Mouse (Mus musculus) heart, embryonic 11.5 days (tissue): Measurements from ENCODE around the gene Arid3b. TPM values are rescaled to one million over a fixed set of nuclear protein-coding genes. Genes with fewer than 3 reads are reported as not detected.

Experiments used
- ATAC-seq: fragments of 200-750 bp; cut with Nextera tagmentation; replicated peaks from 2 replicates; pipeline ENCODE4 v1.8.0; 2017; ENCODE audit warnings: moderate library complexity; ENCODE audit not compliant: insufficient number of reproducible peaks, low FRiP score, low TSS enrichment
- H3K27ac ChIP-seq: fragments of 300-500 bp; sonication (generic); 2 replicates; pipeline ENCODE4 v1.5.1; 2014; ENCODE audit warnings: mild to moderate bottlenecking, low read depth, low read length
- H3K27me3 ChIP-seq: fragments of 300-500 bp; sonication (generic); 2 replicates; pipeline ENCODE4 v1.6.1; 2014; ENCODE audit warnings: mild to moderate bottlenecking, low read length, mixed read lengths; ENCODE audit not compliant: control insufficient read depth, insufficient read depth
- H3K36me3 ChIP-seq: fragments of 300-500 bp; sonication (generic); 2 replicates; pipeline ENCODE4 v1.6.1; 2014; ENCODE audit warnings: mild to moderate bottlenecking, low read length, moderate library complexity, mixed read lengths; ENCODE audit not compliant: control insufficient read depth, insufficient read depth
- H3K4me1 ChIP-seq: fragments of 300-500 bp; sonication (generic); 2 replicates; pipeline ENCODE4 v1.6.1; 2014; ENCODE audit warnings: low read length; ENCODE audit not compliant: control insufficient read depth, insufficient read depth
- H3K4me2 ChIP-seq: fragments of 300-500 bp; sonication (generic); 2 replicates; pipeline ENCODE4 v1.6.1; 2014; ENCODE audit warnings: mild to moderate bottlenecking, moderate library complexity
- H3K4me3 ChIP-seq: fragments of 300-500 bp; sonication (generic); 2 replicates; pipeline ENCODE4 v1.5.1; 2014; ENCODE audit warnings: low read depth, low read length
- H3K9ac ChIP-seq: fragments of 300-500 bp; sonication (generic); 2 replicates; pipeline ENCODE4 v1.6.1; 2014; ENCODE audit warnings: mild to moderate bottlenecking, low read depth, low read length, moderate library complexity
- H3K9me3 ChIP-seq: fragments of 300-500 bp; sonication (generic); replicated peaks from 2 replicates; pipeline ENCODE4 v1.6.1; 2016; ENCODE audit warnings: low read length; ENCODE audit not compliant: control insufficient read depth
- WGBS: fragments of 180-500 bp; shearing (Covaris S2); extraction: QIAGEN DNeasy Blood & Tissue Kit; methylation state at CpG from one replicate; pipeline ENCODE4 v1.1.7; 2014; ENCODE audit not compliant: insufficient replicate concordance; 5-methylcytosine and 5-hydroxymethylcytosine counted together
- polyA plus RNA-seq: library from polyadenylated mRNA; unstranded; fragments of >200 nt; fragmentation: Nextera tagmentation; extraction: Ambion mirVana; gene quantifications from 2 replicates; pipeline ENCODE4 v1.2.1, GENCODE M21; 2014

The Arid3b gene
- polyA plus RNA-seq, 1 experiment from 2014 or later: 28.0 TPM

GRCm38 (mm10) chr9:57775736-57776135 lies 60.9 kb downstream of the Arid3b start:
- Histone ChIP-seq H3K4me3 (no peak overlapping the region), H3K4me2 (no peak overlapping the region), H3K36me3 (no peaks in the 10 kb centered on the region), H3K4me1 (peaks cover 22% of the 10 kb centered on the region; the same call in 1 of the 2 replicates), H3K9ac (0 out of 2 replicates have a peak overlapping the region, but pooled peaks have one; percentile 18), H3K27ac (no peak overlapping the region), H3K9me3 (no peaks in the 10 kb centered on the region), H3K27me3 (no peaks in the 10 kb centered on the region)
- no peak for ATAC-seq
- WGBS: 64% methylated on average over 4 of the region's 4 CpGs

- Histone ChIP-seq H3K9ac (0 out of 2 replicates have a peak overlapping the region, but pooled peaks have one; percentile 7), H3K9me3 (no peaks in the 10 kb centered on the region), H3K4me3 (no peak overlapping the region), H3K27me3 (no peaks in the 10 kb centered on the region), H3K4me1 (peaks cover 24% of the 10 kb centered on the region; the same call in 1 of the 2 replicates), H3K4me2 (no peak overlapping the region), H3K27ac (no peak overlapping the region), H3K36me3 (no peaks in the 10 kb centered on the region)
- no peak for ATAC-seq
- 69% methylated on average over 5 of the region's 5 CpGs for WGBS
These were observed 61.6 kb downstream of the Arid3b start for GRCm38 (mm10) chr9:57775026-57775425.

GRCm38 (mm10) chr9:57774168-57774567 lies 62.4 kb downstream of the Arid3b start:
- no peaks in the 10 kb centered on the region for H3K36me3 ChIP-seq
- H3K9me3 ChIP-seq: no peaks in the 10 kb centered on the region
- ATAC-seq: no peak
- H3K27me3 ChIP-seq: no peaks in the 10 kb centered on the region
- H3K4me1 ChIP-seq: peaks cover 33% of the 10 kb centered on the region
- no peak overlapping the region for H3K4me2 ChIP-seq
- no peak overlapping the region for H3K9ac ChIP-seq
- H3K4me3 ChIP-seq: no peak overlapping the region
- H3K27ac ChIP-seq: peak overlapping the region; percentile 68
- WGBS: 16% methylated on average over 1 of the region's 1 CpGs

- Histone ChIP-seq H3K4me2 (no peak overlapping the region), H3K27me3 (no peaks in the 10 kb centered on the region), H3K36me3 (no peaks in the 10 kb centered on the region), H3K4me3 (no peak overlapping the region), H3K9ac (no peak overlapping the region; the same call in 1 of the 2 replicates), H3K9me3 (no peaks in the 10 kb centered on the region), H3K27ac (peak overlapping the region; percentile 68), H3K4me1 (peaks cover 35% of the 10 kb centered on the region)
- 46% methylated on average over 3 of the region's 3 CpGs for WGBS
- ATAC-seq: peak; percentile 36; the same call in 1 of the 2 replicates
These were observed 62.8 kb downstream of the Arid3b start for GRCm38 (mm10) chr9:57773754-57774153.

- Histone ChIP-seq H3K36me3 (no peaks in the 10 kb centered on the region), H3K9ac (no peak overlapping the region), H3K27me3 (no peaks in the 10 kb centered on the region), H3K27ac (peak overlapping the region; percentile 91), H3K4me2 (no peak overlapping the region; the same call in 1 of the 2 replicates), H3K4me1 (peaks cover 52% of the 10 kb centered on the region), H3K4me3 (no peak overlapping the region), H3K9me3 (no peaks in the 10 kb centered on the region)
- 83% methylated on average over 2 of the region's 2 CpGs for WGBS
- peak; percentile 76 for ATAC-seq
These were observed 65.8 kb downstream of the Arid3b start for GRCm38 (mm10) chr9:57770836-57771235.

GRCm38 (mm10) chr9:57770214-57770613 lies 66.4 kb downstream of the Arid3b start:
- 19% methylated on average over 1 of the region's 1 CpGs for WGBS
- no peaks in the 10 kb centered on the region for H3K9me3 ChIP-seq
- peaks cover 49% of the 10 kb centered on the region for H3K4me1 ChIP-seq
- no peak overlapping the region for H3K4me3 ChIP-seq
- no peak for ATAC-seq
- H3K36me3 ChIP-seq: no peaks in the 10 kb centered on the region
- peak overlapping the region; percentile 91 for H3K27ac ChIP-seq
- peak overlapping the region; percentile 29; the same call in 1 of the 2 replicates for H3K9ac ChIP-seq
- no peaks in the 10 kb centered on the region for H3K27me3 ChIP-seq
- H3K4me2 ChIP-seq: peak overlapping the region; percentile 20; the same call in 1 of the 2 replicates

GRCm38 (mm10) chr9:57769539-57770069 lies 67.0 kb downstream of the Arid3b start:
- 39% methylated on average over 2 of the region's 2 CpGs for WGBS
- H3K4me2 ChIP-seq: peak overlapping the region; percentile 20
- no peak overlapping the region for H3K4me3 ChIP-seq
- H3K36me3 ChIP-seq: no peaks in the 10 kb centered on the region
- peak; percentile 44; the same call in 1 of the 2 replicates for ATAC-seq
- H3K27me3 ChIP-seq: no peaks in the 10 kb centered on the region
- H3K9me3 ChIP-seq: no peaks in the 10 kb centered on the region
- peaks cover 49% of the 10 kb centered on the region for H3K4me1 ChIP-seq
- peak overlapping the region; percentile 91 for H3K27ac ChIP-seq
- H3K9ac ChIP-seq: peak overlapping the region; percentile 29; the same call in 1 of the 2 replicates

- ATAC-seq: no peak
- Histone ChIP-seq H3K4me3 (no peak overlapping the region), H3K9me3 (no peaks in the 10 kb centered on the region), H3K27me3 (no peaks in the 10 kb centered on the region), H3K27ac (peak overlapping the region; percentile 99; the same call in 1 of the 2 replicates), H3K36me3 (no peaks in the 10 kb centered on the region), H3K4me1 (peaks cover 55% of the 10 kb centered on the region), H3K4me2 (peak overlapping the region; percentile 0), H3K9ac (peak overlapping the region; percentile 46; the same call in 1 of the 2 replicates)
- WGBS: 81% methylated on average over 4 of the region's 4 CpGs
These were observed 69.4 kb downstream of the Arid3b start for GRCm38 (mm10) chr9:57767231-57767630.

- Histone ChIP-seq H3K36me3 (0 out of 2 replicates have a peak, but pooled peaks cover under 1% of the 10 kb centered on the region), H3K27me3 (no peaks in the 10 kb centered on the region), H3K9ac (peak overlapping the region; percentile 98), H3K4me3 (peak overlapping the region; percentile 91), H3K27ac (peak overlapping the region; percentile 99), H3K9me3 (no peaks in the 10 kb centered on the region), H3K4me2 (peak overlapping the region; percentile 95), H3K4me1 (peaks cover 53% of the 10 kb centered on the region)
- ATAC-seq: no peak
- 32% methylated on average over 6 of the region's 6 CpGs for WGBS
These were observed 70.2 kb downstream of the Arid3b start for GRCm38 (mm10) chr9:57766431-57766830.
